Mouse (Mus musculus) kidney, adult 8-10 months (tissue): Measurements from ENCODE around the gene Slco3a1.

Source experiments
- DNase-seq, 2 experiments: peaks; one replicate each; pipeline ENCODE4 v3.0.0; 2022

Slco3a1 gene

GRCm38 (mm10) chr7:74340419-74340954, 214.1 kb downstream of the Slco3a1 start:
- DNase-seq, result no peak

- no peak for DNase-seq
Measured at GRCm38 (mm10) chr7:74337677-74338420, 216.7 kb downstream of the Slco3a1 start.

GRCm38 (mm10) chr7:74332323-74332722, 222.3 kb downstream of the Slco3a1 start:
- DNase-seq, result no peak

- DNase-seq, result no peak
Measured at GRCm38 (mm10) chr7:74330858-74331726, 223.5 kb downstream of the Slco3a1 start.

- DNase-seq, result no peak
Measured at GRCm38 (mm10) chr7:74330117-74330857, 224.3 kb downstream of the Slco3a1 start.

- no peak for DNase-seq
Measured at GRCm38 (mm10) chr7:74329004-74329403, 225.6 kb downstream of the Slco3a1 start.

GRCm38 (mm10) chr7:74327716-74328115, 226.9 kb downstream of the Slco3a1 start:
- no peak for DNase-seq

GRCm38 (mm10) chr7:74325052-74325451, 229.5 kb downstream of the Slco3a1 start:
- DNase-seq, result no peak

GRCm38 (mm10) chr7:74323683-74324082, 230.9 kb downstream of the Slco3a1 start:
- peak; percentile 26 to 28 for DNase-seq

GRCm38 (mm10) chr7:74323194-74323593, 231.4 kb downstream of the Slco3a1 start:
- no peak for DNase-seq

GRCm38 (mm10) chr7:74320635-74321034, 233.9 kb downstream of the Slco3a1 start:
- DNase-seq, result no peak

- peak; percentile 41 to 57 for DNase-seq
Measured at GRCm38 (mm10) chr7:74315836-74316435, 238.6 kb downstream of the Slco3a1 start.

GRCm38 (mm10) chr7:74314276-74314675, 240.3 kb downstream of the Slco3a1 start:
- no peak for DNase-seq

GRCm38 (mm10) chr7:74313279-74314105, 241.1 kb downstream of the Slco3a1 start:
- DNase-seq, result no peak

- no peak for DNase-seq
Measured at GRCm38 (mm10) chr7:74311536-74311935, 243.0 kb downstream of the Slco3a1 start.

GRCm38 (mm10) chr7:74303611-74304300, 250.8 kb downstream of the Slco3a1 start:
- DNase-seq, result no peak

GRCm38 (mm10) chr7:74303081-74303480, 251.5 kb downstream of the Slco3a1 start:
- no peak for DNase-seq

GRCm38 (mm10) chr7:74286531-74286930, 268.0 kb downstream of the Slco3a1 start:
- DNase-seq, result no peak

GRCm38 (mm10) chr7:74280371-74280770, 274.2 kb downstream of the Slco3a1 start:
- DNase-seq, result no peak

GRCm38 (mm10) chr7:74279356-74279755, 275.2 kb downstream of the Slco3a1 start:
- DNase-seq, result no peak

- no peak for DNase-seq
Measured at GRCm38 (mm10) chr7:74270089-74270394, 284.5 kb downstream of the Slco3a1 start.
